Mouse (Mus musculus): ENCODE results near the gene Npcd. TPM values are rescaled to one million over a fixed set of nuclear protein-coding genes. Genes with fewer than 3 reads are reported as not detected.

The Npcd gene
- polyA plus RNA-seq, 1 experiment: 3.0 TPM

- peaks cover 5% of the 10 kb centered on the region for H3K4me1 ChIP-seq (ENCODE audit: control insufficient read depth, insufficient read depth, low read length)
- TF ChIP-seq POLR2A (IDR thresholded peaks at IDR 0.05; ENCODE audit: extremely low read depth, insufficient read depth, low read length) (no peak), CTCF (IDR thresholded peaks at IDR 0.05; ENCODE audit: extremely low read depth, insufficient read depth, low read length) (no peak)
Measured at GRCm38 (mm10) chr15:79741921-79742705, 91.9 kb downstream of the Npcd start, which contains the start of gene Sun2. Gene Sun2 (minus strand): TSS chr15:79742536.

GRCm38 (mm10) chr15:79741173-79741858 is 92.7 kb downstream of the Npcd start:
- TF ChIP-seq POLR2A (IDR thresholded peaks at IDR 0.05; ENCODE audit: extremely low read depth, insufficient read depth, low read length) (no peak), CTCF (IDR thresholded peaks at IDR 0.05; ENCODE audit: extremely low read depth, insufficient read depth, low read length) (no peak)
- H3K4me1 ChIP-seq (ENCODE audit: control insufficient read depth, insufficient read depth, low read length): peaks cover 5% of the 10 kb centered on the region
- peak overlapping the region; percentile 55 for H3K4me3 ChIP-seq (ENCODE audit: insufficient read depth, low read length)
- H3K27ac ChIP-seq (ENCODE audit: insufficient read depth, low read length): peak overlapping the region; percentile 91

More at GRCm38 (mm10) chr15:79741921-79742705, 91.9 kb downstream of the Npcd start, which contains the start of gene Sun2:
- Histone ChIP-seq H3K4me3 (ENCODE audit: insufficient read depth, low read length) (peak within 1 kb of the TSS; percentile 55), H3K27ac (ENCODE audit: insufficient read depth, low read length) (peak within 1 kb of the TSS; percentile 91)

GRCm38 (mm10) chr15:79740739-79741138 is 93.3 kb downstream of the Npcd start:
- H3K4me1 ChIP-seq (ENCODE audit: control insufficient read depth, insufficient read depth, low read length): peaks cover 7% of the 10 kb centered on the region
- TF ChIP-seq POLR2A (IDR thresholded peaks at IDR 0.05; ENCODE audit: extremely low read depth, insufficient read depth, low read length) (no peak), CTCF (IDR thresholded peaks at IDR 0.05; ENCODE audit: extremely low read depth, insufficient read depth, low read length) (no peak)
- H3K27ac ChIP-seq (ENCODE audit: insufficient read depth, low read length): no peak overlapping the region
- peak overlapping the region; percentile 55; the same call in 1 of the 2 replicates for H3K4me3 ChIP-seq (ENCODE audit: insufficient read depth, low read length)

Other genes with a start within 250 kb of the Npcd start
- 2.6 and 2.8 TPM in 2 replicates for gene Dmc1, start 229.1 kb downstream of the Npcd start, polyA plus RNA-seq (2012; rRNA removed)
- 12.6 and 14.5 TPM in 2 replicates for gene Fam227a, start 175.3 kb downstream of the Npcd start, polyA plus RNA-seq (2012; rRNA removed)
- gene Cby1, start 175.0 kb downstream of the Npcd start, polyA plus RNA-seq (2012; rRNA removed): 35.6 and 37.0 TPM in 2 replicates
- 88.3 and 94.3 TPM in 2 replicates for gene Tomm22, start 163.4 kb downstream of the Npcd start, polyA plus RNA-seq (2012; rRNA removed)
- gene Josd1, start 146.3 kb downstream of the Npcd start, polyA plus RNA-seq (2012; rRNA removed): 64.0 and 64.3 TPM in 2 replicates
- 36.4 and 36.9 TPM in 2 replicates for gene Gtpbp1, start 143.4 kb downstream of the Npcd start, polyA plus RNA-seq (2012; rRNA removed)
- 29.7 and 32.0 TPM in 2 replicates for gene Sun2, start 91.7 kb downstream of the Npcd start, polyA plus RNA-seq (2012; rRNA removed)
- gene Dnal4, start 56.4 kb downstream of the Npcd start, polyA plus RNA-seq (2012; rRNA removed): 71.5 and 72.4 TPM in 2 replicates
- 293 and 298 TPM in 2 replicates for gene Nptxr, start 29.5 kb downstream of the Npcd start, polyA plus RNA-seq (2012; rRNA removed)
- gene Cbx6, start 451 bp upstream of the Npcd start, polyA plus RNA-seq (2012; rRNA removed): 295 and 320 TPM in 2 replicates
- 6.7 and 7.5 TPM in 2 replicates for gene Apobec3, start 57.4 kb upstream of the Npcd start, polyA plus RNA-seq (2012; rRNA removed)
- 58.4 and 62.6 TPM in 2 replicates for gene Cbx7, start 136.9 kb upstream of the Npcd start, polyA plus RNA-seq (2012; rRNA removed)
- gene Pdgfb, start 180.7 kb upstream of the Npcd start, polyA plus RNA-seq (2012; rRNA removed): 32.2 and 34.5 TPM in 2 replicates

Measured in cortical plate, adult 2 months (tissue).